Mouse (Mus musculus) lung, adult 2 months (tissue): ENCODE measurements around the gene Zfp64. TPM values are rescaled to one million over a fixed set of nuclear protein-coding genes. Genes with fewer than 3 reads are reported as not detected.
"Not testable (repeated sequence)": the region's sequence is repeated elsewhere in the genome, so short reads cannot be mapped to it uniquely, and the experiment has no call there.

Source experiments
- DNase-seq: peaks from one replicate; pipeline ENCODE4 v3.0.0; 2022
- H3K4me1 ChIP-seq: fragments of 200-500 bp; 2 replicates; pipeline ENCODE4 v1.6.1; 2011; ENCODE audit warnings: low read length; ENCODE audit not compliant: control insufficient read depth, insufficient read depth
- H3K4me3 ChIP-seq: fragments of 200-500 bp; replicated peaks from 2 replicates; pipeline ENCODE3; 2011; ENCODE audit warnings: low read depth, mild to moderate bottlenecking, control low read depth, low read length; ENCODE audit errors: extremely low read depth
- CTCF ChIP-seq: fragments of 200-500 bp; IDR thresholded peaks from 2 replicates; pipeline ENCODE4 v1.5.1; 2011; ENCODE audit warnings: mild to moderate bottlenecking, low read length, control low read depth; ENCODE audit not compliant: insufficient read depth
- POLR2A ChIP-seq: fragments of 200-500 bp; IDR thresholded peaks from 2 replicates; pipeline ENCODE4 v1.6.1; 2011; ENCODE audit warnings: low read depth, mild to moderate bottlenecking, control low read depth, low read length, borderline replicate concordance; ENCODE audit errors: extremely low read depth
- WGBS: fragments of 180-500 bp; shearing (Covaris S2); methylation state at CpG from one replicate; pipeline ENCODE4 v1.1.7; 2018; 5-methylcytosine and 5-hydroxymethylcytosine counted together
- polyA plus RNA-seq: library from polyadenylated mRNA; depleted of rRNA; stranded (reverse); fragments of >200 nt; gene quantifications from 2 replicates; pipeline ENCODE4 v1.2.3, GENCODE M21; 2012; rRNA removed

Zfp64 gene
- polyA plus RNA-seq, 1 experiment: 26.5 TPM

DNA sequence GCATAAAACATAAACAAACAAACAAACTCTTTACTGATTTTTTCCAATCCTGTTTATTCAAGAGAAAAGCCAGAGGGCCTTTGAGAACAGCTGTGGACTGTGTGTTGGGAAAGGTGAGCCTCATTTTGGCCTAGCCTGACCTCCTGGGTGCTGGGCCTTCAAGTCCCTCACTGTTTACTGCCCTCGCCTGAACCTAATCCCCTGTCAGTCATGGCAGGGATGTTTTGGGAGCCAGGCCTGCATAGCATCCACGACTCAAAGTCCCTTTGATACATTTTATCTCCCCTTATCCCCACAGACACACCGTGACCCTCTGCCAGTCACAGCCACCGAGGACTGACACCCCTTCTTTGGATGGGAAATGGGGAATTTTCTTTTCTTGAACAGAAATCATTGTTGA, 92.7 kb downstream of the Zfp64 start:
- no peak for DNase-seq
- Histone ChIP-seq H3K4me3 (no peak overlapping the region), H3K4me1 (no peaks in the 10 kb centered on the region)
- WGBS: 75% methylated on average over 4 of the region's 4 CpGs
- TF ChIP-seq CTCF: no peak
- no peak for TF ChIP-seq POLR2A

DNA sequence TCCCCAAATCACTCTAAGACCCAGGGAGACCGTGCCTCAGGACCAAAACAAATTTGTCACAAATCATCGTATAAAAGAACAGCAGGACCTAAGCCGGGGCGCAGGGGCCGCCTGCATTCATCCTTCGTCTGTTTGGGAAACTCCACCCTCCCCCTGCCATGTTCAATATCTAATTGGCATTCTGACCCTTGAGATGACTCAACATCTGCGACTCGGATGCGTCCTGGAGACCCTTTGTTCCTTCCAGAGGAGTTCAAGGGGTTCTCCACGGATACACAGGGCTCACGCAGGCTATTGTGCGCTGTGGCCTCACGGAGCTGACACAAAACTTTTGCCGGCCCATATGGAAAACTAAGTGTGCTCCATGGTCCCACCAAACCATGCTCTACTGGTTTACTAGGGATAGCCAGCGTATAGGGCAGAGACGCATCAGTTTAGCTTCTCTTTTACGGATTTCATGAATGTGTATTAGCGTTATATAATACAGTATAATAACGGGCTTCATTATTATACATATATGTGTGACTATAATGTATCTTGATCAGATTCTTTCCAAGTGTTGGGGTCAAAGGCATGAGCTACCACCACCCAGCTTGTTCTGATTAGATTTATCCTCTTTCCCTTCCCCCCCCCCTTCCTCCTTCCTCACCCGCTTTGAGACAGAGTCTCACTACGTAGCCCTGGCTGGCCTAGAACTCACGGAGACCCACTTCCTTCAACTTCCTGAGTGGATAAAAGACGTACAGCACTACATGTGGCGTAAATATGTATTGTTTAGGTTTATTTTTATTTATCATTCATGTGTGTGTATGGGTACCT, 94.3 kb downstream of the Zfp64 start:
- TF ChIP-seq POLR2A (no peak), CTCF (no peak)
- H3K4me3 ChIP-seq: no peak overlapping the region
- H3K4me1 ChIP-seq: no peaks in the 10 kb centered on the region
- 70% methylated on average over 24 of the region's 24 CpGs for WGBS
- no peak for DNase-seq

DNA sequence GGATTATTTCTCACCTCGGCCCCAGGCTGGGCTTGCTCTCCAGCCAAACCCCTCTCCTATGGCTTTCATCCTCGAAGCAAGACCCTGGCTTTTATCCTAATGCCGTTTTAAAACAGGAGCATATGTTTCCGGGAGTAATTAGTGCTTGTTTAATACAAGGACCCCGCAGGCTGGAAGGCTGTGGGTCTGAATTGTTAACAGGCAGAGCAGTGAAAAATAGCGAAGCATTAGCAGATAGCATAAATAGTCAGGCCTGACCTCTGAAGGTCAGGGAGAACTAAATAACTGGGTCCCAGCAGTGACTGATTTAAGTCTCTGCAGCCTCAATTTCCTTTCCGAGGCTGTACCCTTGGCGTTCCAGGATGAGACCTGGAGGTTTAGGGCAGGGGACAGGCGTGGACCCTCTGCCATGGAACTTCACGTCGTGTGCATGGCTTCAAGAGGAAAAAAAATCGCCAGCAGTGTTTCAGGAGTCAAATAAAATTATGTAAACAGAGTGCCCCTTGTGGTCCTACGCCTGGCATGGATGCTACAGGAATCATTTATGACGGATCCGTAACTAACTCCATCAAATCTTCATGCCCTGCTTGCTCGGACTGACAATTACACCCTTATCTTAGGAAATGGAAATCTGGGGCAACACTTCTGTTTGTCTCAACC, 95.2 kb downstream of the Zfp64 start:
- WGBS: 38% methylated on average over 16 of the region's 16 CpGs
- H3K4me3 ChIP-seq: no peak overlapping the region
- no peak for DNase-seq
- TF ChIP-seq POLR2A: no peak
- TF ChIP-seq CTCF: no peak
- no peaks in the 10 kb centered on the region for H3K4me1 ChIP-seq

DNA sequence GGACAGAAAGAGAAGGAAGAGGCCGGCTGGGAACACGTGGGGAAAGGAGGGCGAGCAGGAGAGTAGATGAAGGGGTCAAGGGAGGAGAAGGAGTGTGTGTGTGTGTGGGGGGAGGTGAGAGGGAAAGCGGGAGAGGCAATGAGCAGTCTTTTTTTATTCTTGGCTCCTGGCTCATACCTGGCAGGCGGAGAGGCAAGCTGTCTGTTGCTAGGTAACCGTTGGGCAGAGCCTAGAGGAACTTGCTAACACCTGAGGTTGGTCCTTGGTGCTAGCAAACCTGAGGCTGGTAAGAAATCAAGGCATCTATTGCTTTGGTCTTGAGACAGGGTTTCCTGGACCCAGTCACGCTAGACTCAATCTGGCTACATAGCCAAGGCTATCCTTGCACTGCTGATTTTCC, 98.7 kb downstream of the Zfp64 start:
- WGBS: 50% methylated on average over 7 of the region's 7 CpGs
- no peaks in the 10 kb centered on the region for H3K4me1 ChIP-seq
- no peak for TF ChIP-seq POLR2A
- TF ChIP-seq CTCF: no peak
- H3K4me3 ChIP-seq: no peak overlapping the region
- DNase-seq: no peak

DNA sequence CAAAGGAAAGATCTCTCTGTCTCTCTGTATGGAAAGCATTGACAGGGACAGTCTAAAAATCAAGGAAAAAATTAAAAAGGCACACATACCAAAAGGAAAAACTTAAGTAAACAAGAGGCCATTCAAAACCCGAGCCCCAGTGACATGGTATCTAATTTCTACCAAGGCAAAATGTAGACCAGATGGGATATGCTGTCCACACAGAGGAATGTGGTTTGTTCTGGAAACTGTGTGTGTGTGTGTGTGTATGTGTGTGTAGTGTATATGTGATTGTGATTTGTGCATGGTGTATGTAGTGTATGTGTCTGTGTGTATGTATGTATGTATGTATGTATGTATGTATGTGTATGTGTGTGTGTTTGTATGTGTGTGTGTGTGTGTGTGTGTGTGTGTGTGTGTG, 100.6 kb downstream of the Zfp64 start:
- TF ChIP-seq CTCF (no peak), POLR2A (no peak)
- DNase-seq: no peak
- WGBS: 15% methylated on average over 1 of the region's 1 CpGs
- H3K4me3 ChIP-seq: no peak overlapping the region
- no peaks in the 10 kb centered on the region for H3K4me1 ChIP-seq

DNA sequence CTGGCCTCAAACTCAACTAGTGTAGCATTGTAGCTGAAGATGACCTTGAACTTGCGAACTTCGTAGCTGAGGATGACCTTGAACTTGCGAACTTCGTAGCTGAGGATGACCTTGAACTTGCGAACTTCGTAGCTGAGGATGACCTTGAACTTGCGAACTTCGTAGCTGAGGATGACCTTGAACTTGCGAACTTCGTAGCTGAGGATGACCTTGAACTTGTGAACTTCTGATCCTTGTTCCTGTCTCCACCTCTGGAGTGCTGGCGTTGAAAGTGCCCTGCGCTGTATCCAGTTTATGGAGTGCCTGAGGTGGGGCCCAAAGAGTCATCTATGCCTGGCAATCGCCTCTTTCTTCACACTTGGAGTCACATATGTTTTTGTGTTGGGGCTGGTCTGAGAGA, 101.5 kb downstream of the Zfp64 start:
- 88% methylated on average over 13 of the region's 13 CpGs for WGBS
- not testable (repeated sequence) for H3K4me1 ChIP-seq, H3K4me3 ChIP-seq, DNase-seq

DNA sequence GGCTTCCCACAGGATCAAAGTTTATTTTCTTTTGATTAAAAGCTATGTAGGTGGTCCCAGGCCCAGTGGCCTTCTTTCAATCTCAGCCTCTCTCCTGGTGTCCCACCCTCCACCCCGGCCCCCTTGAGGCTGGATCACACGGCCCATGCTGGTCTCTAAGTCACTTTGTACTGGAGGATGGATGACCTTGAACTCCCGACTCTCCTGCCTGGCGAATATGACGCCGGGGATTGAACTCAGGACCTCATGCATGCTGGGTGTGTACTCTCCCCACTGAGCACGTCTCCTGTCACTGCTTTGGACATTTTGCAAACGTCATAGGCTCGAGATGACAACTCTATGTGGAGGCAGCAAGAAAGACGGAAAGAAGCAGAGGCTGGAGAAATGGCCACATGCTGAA, 103.8 kb downstream of the Zfp64 start:
- H3K4me3 ChIP-seq: no peak overlapping the region
- no peak for DNase-seq
- TF ChIP-seq POLR2A (no peak), CTCF (no peak)
- H3K4me1 ChIP-seq: no peaks in the 10 kb centered on the region
- 43% methylated on average over 10 of the region's 10 CpGs for WGBS

DNA sequence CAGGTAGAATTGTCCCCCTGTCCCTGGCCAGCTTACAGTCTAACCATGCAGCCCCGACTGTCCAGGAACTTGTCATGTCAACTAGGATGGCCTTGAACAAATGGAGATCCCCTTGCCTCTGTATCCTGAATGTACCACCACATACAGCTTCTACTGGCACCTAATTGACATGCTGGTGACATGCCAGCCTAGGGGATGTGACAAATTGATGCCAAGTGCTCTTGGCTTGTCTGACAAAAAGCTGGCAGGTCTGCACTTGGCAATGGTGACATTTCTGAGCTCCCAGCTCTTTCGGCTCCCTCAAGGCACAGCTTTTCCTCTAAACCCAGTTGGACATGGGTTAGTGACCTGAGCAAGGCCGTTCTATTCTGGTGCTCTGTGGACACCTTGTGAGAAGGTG, 106.8 kb downstream of the Zfp64 start:
- TF ChIP-seq CTCF (no peak), POLR2A (no peak)
- Histone ChIP-seq H3K4me1 (no peaks in the 10 kb centered on the region), H3K4me3 (no peak overlapping the region)
- no peak for DNase-seq
- WGBS: 90% methylated on average over 3 of the region's 3 CpGs

DNA sequence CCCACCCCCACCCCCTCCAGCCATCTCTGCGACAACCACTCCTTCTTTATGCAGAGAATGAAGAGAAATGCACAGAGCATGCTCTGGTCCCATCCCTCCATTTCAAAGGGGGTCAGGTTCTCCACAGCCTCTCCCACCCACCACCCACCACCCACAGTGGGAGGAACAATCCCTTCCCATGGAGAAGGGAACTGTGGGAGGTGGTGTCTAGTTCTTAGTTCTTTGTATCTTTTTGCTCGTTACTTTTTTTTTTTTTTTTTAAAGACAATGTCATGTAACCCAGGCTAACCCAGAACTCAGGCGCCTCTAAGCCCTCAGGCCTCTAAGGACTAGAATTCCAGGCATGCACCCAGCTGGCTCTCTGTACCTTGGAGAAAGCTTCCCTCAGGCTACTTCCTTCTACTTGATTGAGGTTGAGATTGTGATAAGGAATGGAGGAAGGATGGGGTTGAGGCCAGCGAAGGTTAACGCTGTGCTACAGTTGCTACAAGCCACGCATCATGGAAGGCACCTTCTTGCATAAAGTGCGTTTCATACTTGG, 109.1 kb downstream of the Zfp64 start:
- no peak for DNase-seq
- TF ChIP-seq POLR2A (no peak), CTCF (no peak)
- Histone ChIP-seq H3K4me3 (no peak overlapping the region), H3K4me1 (no peaks in the 10 kb centered on the region)
- WGBS: 69% methylated on average over 7 of the region's 7 CpGs

Other genes starting within 250 kb of the Zfp64 start
- 72.9 and 74.9 TPM in 2 replicates for gene Atp9a, start 213.2 kb downstream of the Zfp64 start, polyA plus RNA-seq
- gene Sall4, start 187.6 kb downstream of the Zfp64 start, polyA plus RNA-seq: not detected in 2 replicates